Mouse (Mus musculus) neural tube, embryonic 10.5 days (tissue): ENCODE results near the gene Cenpv.
"Not testable (repeated sequence)": the region's sequence is repeated elsewhere in the genome, so short reads cannot be mapped to it uniquely, and the experiment has no call there.

ENCODE experiments used
- DNase-seq: peaks from one replicate; pipeline ENCODE4 v3.0.0-alpha.2; 2017; ENCODE audit warnings: low spot score; ENCODE audit errors: extremely low spot score

Cenpv gene

GRCm38 (mm10) chr11:62508816-62509215, 30.2 kb downstream of the Cenpv start:
- not testable (repeated sequence) for DNase-seq

GRCm38 (mm10) chr11:62508365-62508764, 30.7 kb downstream of the Cenpv start:
- not testable (repeated sequence) for DNase-seq

GRCm38 (mm10) chr11:62507683-62508082, 31.4 kb downstream of the Cenpv start:
- DNase-seq: no peak

- DNase-seq: no peak
Observed at GRCm38 (mm10) chr11:62500529-62500928, 38.5 kb downstream of the Cenpv start.

- no peak for DNase-seq
Observed at GRCm38 (mm10) chr11:62498802-62499201, 40.3 kb downstream of the Cenpv start.

GRCm38 (mm10) chr11:62497181-62497580, 41.9 kb downstream of the Cenpv start:
- no peak for DNase-seq

GRCm38 (mm10) chr11:62496151-62496715, 42.8 kb downstream of the Cenpv start:
- DNase-seq: peak; percentile 19

GRCm38 (mm10) chr11:62495276-62495801, 43.7 kb downstream of the Cenpv start:
- no peak for DNase-seq

- peak; percentile 54 for DNase-seq
Observed at GRCm38 (mm10) chr11:62494754-62495275, 44.2 kb downstream of the Cenpv start.

- DNase-seq: no peak
Observed at GRCm38 (mm10) chr11:62493701-62494100, 45.4 kb downstream of the Cenpv start.

- no peak for DNase-seq
Observed at GRCm38 (mm10) chr11:62487540-62488350, 51.3 kb downstream of the Cenpv start.

GRCm38 (mm10) chr11:62486949-62487348, 52.1 kb downstream of the Cenpv start:
- DNase-seq: no peak

GRCm38 (mm10) chr11:62479581-62479980, 59.5 kb downstream of the Cenpv start:
- no peak for DNase-seq

- DNase-seq: no peak
Observed at GRCm38 (mm10) chr11:62478931-62479330, 60.1 kb downstream of the Cenpv start.

- no peak for DNase-seq
Observed at GRCm38 (mm10) chr11:62476156-62476555, 62.9 kb downstream of the Cenpv start.
